Mouse (Mus musculus) MEL (cell line): ENCODE data around the gene Cd164l2. TPM values are rescaled to one million over a fixed set of nuclear protein-coding genes. Genes with fewer than 3 reads are reported as not detected.

Experiments
- DNase-seq: peaks from one replicate; pipeline ENCODE4 v3.0.0; 2011; ENCODE audit warnings: low read depth, low spot score
- H3K27ac ChIP-seq: 2 replicates; pipeline ENCODE4 v1.5.1; 2012; ENCODE audit warnings: low read depth, mild to moderate bottlenecking, control low read depth, low read length, moderate library complexity; ENCODE audit not compliant: control insufficient read depth
- H3K27me3 ChIP-seq, 2 experiments: fragments of 150-350 bp in 1 of 2; sonication (generic) in 1 of 2; 2 replicates each; pipeline ENCODE4 v1.6.1; 2012; ENCODE audit warnings: low read length in 2 of 2, mild to moderate bottlenecking in 2 of 2, improper control_type of control experiment in 1 of 2, moderate library complexity in 1 of 2; ENCODE audit not compliant: insufficient read depth in 2 of 2, control insufficient read depth in 1 of 2
- H3K36me3 ChIP-seq, 2 experiments: 2 replicates each; pipeline ENCODE4 v1.6.1; 2012 to 2014; ENCODE audit warnings: low read length in 2 of 2, improper control_type of control experiment in 1 of 2, inconsistent platforms in 1 of 2, mild to moderate bottlenecking in 1 of 2; ENCODE audit not compliant: insufficient read depth in 2 of 2, control insufficient read depth in 1 of 2
- H3K4me1 ChIP-seq, 2 experiments: fragments of 150-350 bp in 1 of 2; sonication (generic) in 1 of 2; 2 replicates each; pipeline ENCODE4 v1.6.1; 2012; ENCODE audit warnings: low read length in 2 of 2, improper control_type of control experiment in 1 of 2, mild to moderate bottlenecking in 1 of 2; ENCODE audit not compliant: insufficient read depth in 2 of 2, control insufficient read depth in 1 of 2
- H3K4me3 ChIP-seq, 2 experiments: fragments of 150-350 bp in 1 of 2; sonication (generic) in 1 of 2; 2 replicates each; pipeline ENCODE4 v1.5.1; 2012; ENCODE audit warnings: low read depth in 2 of 2, low read length in 2 of 2, mild to moderate bottlenecking in 2 of 2, moderate library complexity in 2 of 2, control low read depth in 1 of 2, improper control_type of control experiment in 1 of 2; ENCODE audit not compliant: control insufficient read depth in 1 of 2, insufficient read depth in 1 of 2
- H3K79me2 ChIP-seq: 2 replicates; pipeline ENCODE4 v1.6.1; 2012; ENCODE audit warnings: mild to moderate bottlenecking, low read length, moderate library complexity; ENCODE audit not compliant: control insufficient read depth, poor library complexity, insufficient read depth
- H3K9ac ChIP-seq: 2 replicates; pipeline ENCODE4 v1.6.1; 2012; ENCODE audit warnings: low read depth, mild to moderate bottlenecking, control low read depth, low read length, moderate library complexity; ENCODE audit not compliant: control insufficient read depth, poor library complexity, severe bottlenecking
- H3K9me3 ChIP-seq: fragments of 150-350 bp; sonication (generic); replicated peaks from 2 replicates; pipeline ENCODE4 v1.6.1; 2012; ENCODE audit warnings: mild to moderate bottlenecking, low read length, improper control_type of control experiment, moderate library complexity; ENCODE audit not compliant: insufficient read depth
- BHLHE40 ChIP-seq: IDR thresholded peaks from 2 replicates; pipeline ENCODE4 v1.6.1; 2012; ENCODE audit warnings: low read depth, mild to moderate bottlenecking, inconsistent platforms, low read length, improper control_type of control experiment, borderline replicate concordance
- CHD1 ChIP-seq: IDR thresholded peaks from 2 replicates; pipeline ENCODE4 v1.6.1; 2012; ENCODE audit warnings: low read depth, mild to moderate bottlenecking, inconsistent platforms, low read length, improper control_type of control experiment
- ELF1 ChIP-seq: IDR thresholded peaks from 2 replicates; pipeline ENCODE4 v1.6.1; 2014; ENCODE audit warnings: low read depth, mild to moderate bottlenecking, inconsistent platforms, low read length, improper control_type of control experiment, moderate library complexity
- EP300 ChIP-seq, 2 experiments: IDR thresholded peaks; 2 replicates each; pipeline ENCODE4 v1.6.1; 2011; ENCODE audit warnings: improper control_type of control experiment in 2 of 2, low read length in 2 of 2, low read depth in 1 of 2, mild to moderate bottlenecking in 1 of 2
- ETS1 ChIP-seq: IDR thresholded peaks from 2 replicates; pipeline ENCODE4 v1.6.1; 2012; ENCODE audit warnings: low read depth, mild to moderate bottlenecking, inconsistent platforms, low read length, improper control_type of control experiment, moderate library complexity
- GABPA ChIP-seq: IDR thresholded peaks from 2 replicates; pipeline ENCODE4 v1.6.1; 2012; ENCODE audit warnings: low read depth, mild to moderate bottlenecking, inconsistent platforms, low read length, improper control_type of control experiment, moderate library complexity
- GATA1 ChIP-seq: IDR thresholded peaks from 2 replicates; pipeline ENCODE4 v1.6.1; 2011; ENCODE audit warnings: low read depth, low read length, improper control_type of control experiment
- HCFC1 ChIP-seq: IDR thresholded peaks from 2 replicates; pipeline ENCODE4 v1.6.1; 2012; ENCODE audit warnings: low read depth, mild to moderate bottlenecking, inconsistent platforms, low read length, improper control_type of control experiment, moderate library complexity
- JUND ChIP-seq: IDR thresholded peaks from 2 replicates; pipeline ENCODE4 v1.6.1; 2011; ENCODE audit warnings: low read depth, mild to moderate bottlenecking, improper control_type of control experiment, low read length
- KAT2A ChIP-seq: conservative IDR thresholded peaks from 2 replicates; pipeline ENCODE4 v1.6.1; 2012; ENCODE audit warnings: low read depth, low read length, improper control_type of control experiment, inconsistent platforms
- MAX ChIP-seq: IDR thresholded peaks from 2 replicates; pipeline ENCODE4 v1.6.1; 2011; ENCODE audit warnings: low read length, improper control_type of control experiment
- MAZ ChIP-seq: IDR thresholded peaks from 2 replicates; pipeline ENCODE4 v1.6.1; 2012; ENCODE audit warnings: low read depth, mild to moderate bottlenecking, inconsistent platforms, low read length, improper control_type of control experiment
- MEF2A ChIP-seq: IDR thresholded peaks from 2 replicates; pipeline ENCODE4 v1.6.1; 2014; ENCODE audit warnings: low read depth, mild to moderate bottlenecking, inconsistent platforms, low read length, improper control_type of control experiment; ENCODE audit not compliant: poor library complexity, insufficient replicate concordance, severe bottlenecking; ENCODE audit errors: extremely low read depth
- MYB ChIP-seq: IDR thresholded peaks from 2 replicates; pipeline ENCODE4 v1.6.1; 2011; ENCODE audit warnings: mild to moderate bottlenecking, low read depth, low read length, improper control_type of control experiment
- MYC ChIP-seq: IDR thresholded peaks from 2 replicates; pipeline ENCODE4 v1.6.1; 2011; ENCODE audit warnings: low read depth, mild to moderate bottlenecking, low read length, improper control_type of control experiment, moderate library complexity
- NELFE ChIP-seq: IDR thresholded peaks from 2 replicates; pipeline ENCODE4 v1.6.1; 2011; ENCODE audit warnings: low read depth, low read length, improper control_type of control experiment
- POLR2A ChIP-seq, 2 experiments: IDR thresholded peaks; 2 replicates each; pipeline ENCODE4 v1.6.1; 2011 to 2012; ENCODE audit warnings: low read length in 2 of 2, mild to moderate bottlenecking in 2 of 2, control low read depth in 1 of 2, improper control_type of control experiment in 1 of 2, low read depth in 1 of 2, moderate library complexity in 1 of 2; ENCODE audit not compliant: control insufficient read depth in 1 of 2, insufficient read depth in 1 of 2, poor library complexity in 1 of 2
- POLR2AphosphoS2 ChIP-seq: IDR thresholded peaks from 2 replicates; pipeline ENCODE4 v1.6.1; 2011; ENCODE audit warnings: low read length, improper control_type of control experiment
- RCOR1 ChIP-seq: IDR thresholded peaks from 2 replicates; pipeline ENCODE4 v1.6.1; 2012; ENCODE audit warnings: low read depth, mild to moderate bottlenecking, inconsistent platforms, low read length, improper control_type of control experiment
- SIN3A ChIP-seq: IDR thresholded peaks from 2 replicates; pipeline ENCODE4 v1.6.1; 2012; ENCODE audit warnings: low read length, improper control_type of control experiment, inconsistent platforms
- TAL1 ChIP-seq: IDR thresholded peaks from 2 replicates; pipeline ENCODE4 v1.6.1; 2012; ENCODE audit warnings: mild to moderate bottlenecking, inconsistent platforms, low read length, moderate library complexity, mixed read lengths
- TBP ChIP-seq: IDR thresholded peaks from 2 replicates; pipeline ENCODE4 v1.8.0; 2011; ENCODE audit warnings: low read depth, low read length, improper control_type of control experiment
- TCF12 ChIP-seq: IDR thresholded peaks from 2 replicates; pipeline ENCODE4 v1.6.1; 2014; ENCODE audit warnings: low read depth, mild to moderate bottlenecking, inconsistent platforms, low read length, improper control_type of control experiment, moderate library complexity
- UBTF ChIP-seq: IDR thresholded peaks from 2 replicates; pipeline ENCODE4 v1.6.1; 2012; ENCODE audit warnings: low read depth, mild to moderate bottlenecking, inconsistent platforms, low read length, improper control_type of control experiment, moderate library complexity, borderline replicate concordance; ENCODE audit not compliant: insufficient read depth
- USF1 ChIP-seq: IDR thresholded peaks from 2 replicates; pipeline ENCODE4 v1.6.1; 2014; ENCODE audit warnings: low read depth, mild to moderate bottlenecking, inconsistent platforms, low read length, improper control_type of control experiment, moderate library complexity
- USF2 ChIP-seq, 2 experiments: IDR thresholded peaks; 2 replicates each; pipeline ENCODE4 v1.6.1; 2011 to 2012; ENCODE audit warnings: improper control_type of control experiment in 2 of 2, low read length in 2 of 2, borderline replicate concordance in 1 of 2, inconsistent platforms in 1 of 2, low read depth in 1 of 2, mild to moderate bottlenecking in 1 of 2; ENCODE audit not compliant: insufficient read depth in 1 of 2
- ZKSCAN1 ChIP-seq: IDR thresholded peaks from 2 replicates; pipeline ENCODE4 v1.6.1; 2012; ENCODE audit warnings: low read depth, mild to moderate bottlenecking, inconsistent platforms, low read length, improper control_type of control experiment, moderate library complexity
- ZMIZ1 ChIP-seq: IDR thresholded peaks from 2 replicates; pipeline ENCODE4 v1.6.1; 2012; ENCODE audit warnings: low read depth, mild to moderate bottlenecking, inconsistent platforms, low read length, improper control_type of control experiment, moderate library complexity
- ZNF384 ChIP-seq: IDR thresholded peaks from 2 replicates; pipeline ENCODE4 v1.6.1; 2012; ENCODE audit warnings: low read depth, mild to moderate bottlenecking, inconsistent platforms, low read length, improper control_type of control experiment
- polyA plus RNA-seq, 2 experiments: library from polyadenylated mRNA; stranded (reverse) in 1 of 2; unstranded in 1 of 2; fragments of >175 nt in 1 of 2; fragments of >200 nt in 1 of 2; gene quantifications; 2 replicates each; pipeline versions ENCODE4 v1.2.1 to v1.2.4; 2012; ENCODE audit warnings: low replicate concordance in 2 of 2, low read depth in 1 of 2; ENCODE audit not compliant: insufficient read length in 2 of 2, insufficient read depth in 1 of 2, missing spikeins in 1 of 2
- total RNA-seq: library from RNA; depleted of rRNA; stranded (reverse); fragments of 300-350 nt; gene quantifications from 2 replicates; pipeline ENCODE4 v1.2.3, GENCODE M21; 2012

Cd164l2 gene
- total and polyA plus RNA-seq, 3 experiments, result not detected

- Histone ChIP-seq H3K79me2 (no peaks in the 10 kb centered on the region; the same call in 1 of the 2 replicates), H3K9me3 (no peaks in the 10 kb centered on the region), H3K4me3 (peak overlapping the region in 1 of 2 experiments; percentile 40; a peak in 2 of 4 replicates), H3K27me3 (no peaks in the 10 kb centered on the region), H3K4me1 (peaks cover 12 to 68% of the 10 kb centered on the region in 2 experiments), H3K27ac (peak overlapping the region; percentile 98)
- TF ChIP-seq TBP (peak; percentile 42; the same call in 1 of the 2 replicates), HCFC1 (peak; percentile 32; the same call in 1 of the 2 replicates), TAL1 (peak; percentile 93), POLR2A (IDR thresholded peaks at IDR 0.05; ENCODE audit: control insufficient read depth in 1 of 2, insufficient read depth in 1 of 2, low read depth in 1 of 2, low read length in 2 of 2, poor library complexity in 1 of 2) (peak in 1 of 2 experiments; percentile 32; a peak in 1 of 4 replicates), UBTF (no peak), MAX (no peak), ZMIZ1 (no peak), GABPA (no peak), TCF12 (peak; percentile 91), MEF2A (no peak), EP300 (IDR thresholded peaks at IDR 0.05; ENCODE audit: low read depth in 1 of 2, low read length in 2 of 2) (peak; percentile 87 to 94), CHD1 (no peak), ETS1 (peak; percentile 87), MYB (no peak), USF2 (IDR thresholded peaks at IDR 0.05; ENCODE audit: borderline replicate concordance in 1 of 2, insufficient read depth in 1 of 2, low read depth in 1 of 2, low read length in 2 of 2) (no peak), RCOR1 (peak; percentile 53; the same call in 1 of the 2 replicates), USF1 (no peak), SIN3A (peak; percentile 72), MYC (peak; percentile 53), NELFE (no peak), MAZ (peak; percentile 72; the same call in 1 of the 2 replicates), JUND (no peak), ZNF384 (no peak), ZKSCAN1 (no peak), ELF1 (0 out of 2 replicates have a peak, but pooled peaks have one; percentile 40), KAT2A (no peak), BHLHE40 (peak; percentile 84; the same call in 1 of the 2 replicates), POLR2AphosphoS2 (no peak), GATA1 (peak; percentile 94)
- TF ChIP-seq, all 39 proteins: peak for 14
- DNase-seq, result peak; percentile 94
- Histone ChIP-seq H3K9ac (peak overlapping the region; percentile 66), H3K36me3 (peaks cover 0 to 48% of the 10 kb centered on the region in 2 experiments; a peak in 2 of 4 replicates)
Measured at GRCm38 (mm10) chr4:133247806-133248449, 36.0 kb downstream of the Cd164l2 start.
